Mouse (Mus musculus) intestine, postnatal 0 days (tissue): ENCODE measurements around the gene Ptpn3. TPM values are rescaled to one million over a fixed set of nuclear protein-coding genes. Genes with fewer than 3 reads are reported as not detected.

ENCODE experiments used
- ATAC-seq: fragments of 200-750 bp; cut with Nextera tagmentation; 2 replicates; pipeline ENCODE4 v1.8.0; 2017; ENCODE audit warnings: mild to moderate bottlenecking, moderate TSS enrichment, moderate library complexity
- H3K27ac ChIP-seq: fragments of 300-500 bp; sonication (generic); 2 replicates; pipeline ENCODE4 v1.5.1; 2014; ENCODE audit warnings: mild to moderate bottlenecking, low read depth, low read length, moderate library complexity
- H3K27me3 ChIP-seq: fragments of 300-500 bp; sonication (generic); replicated peaks from 2 replicates; pipeline ENCODE4 v1.6.1; 2014; ENCODE audit warnings: low read length, mixed read lengths; ENCODE audit not compliant: control insufficient read depth, insufficient read depth
- H3K36me3 ChIP-seq: fragments of 300-500 bp; sonication (generic); 2 replicates; pipeline ENCODE4 v1.6.1; 2014; ENCODE audit warnings: mild to moderate bottlenecking, moderate library complexity; ENCODE audit not compliant: control insufficient read depth, insufficient read depth
- H3K4me1 ChIP-seq: fragments of 300-500 bp; sonication (generic); replicated peaks from 2 replicates; pipeline ENCODE4 v1.6.1; 2014; ENCODE audit warnings: antibody characterized with exemption, low read length, mixed read lengths; ENCODE audit not compliant: control insufficient read depth, insufficient read depth
- H3K4me2 ChIP-seq: fragments of 300-500 bp; sonication (generic); replicated peaks from 2 replicates; pipeline ENCODE4 v1.6.1; 2014; ENCODE audit warnings: low read depth, mild to moderate bottlenecking, moderate library complexity
- H3K4me3 ChIP-seq: fragments of 300-500 bp; sonication (generic); 2 replicates; pipeline ENCODE4 v1.5.1; 2014; ENCODE audit warnings: low read depth, low read length
- H3K9ac ChIP-seq: fragments of 300-500 bp; sonication (generic); 2 replicates; pipeline ENCODE4 v1.6.1; 2014; ENCODE audit warnings: mild to moderate bottlenecking, low read depth, low read length
- H3K9me3 ChIP-seq: fragments of 300-500 bp; sonication (generic); 2 replicates; pipeline ENCODE4 v1.6.1; 2016; ENCODE audit warnings: mixed run types; ENCODE audit not compliant: control insufficient read depth
- CTCF ChIP-seq: sonication (generic); IDR thresholded peaks from 2 replicates; pipeline ENCODE4 v1.5.1; 2016; ENCODE audit warnings: low read depth, mild to moderate bottlenecking, control low read depth, antibody characterized with exemption, moderate library complexity
- WGBS: fragments of 180-500 bp; shearing (Covaris S2); extraction: QIAGEN DNeasy Blood & Tissue Kit; methylation state at CpG from one replicate; pipeline ENCODE4 v1.1.7; 2014; 5-methylcytosine and 5-hydroxymethylcytosine counted together
- polyA plus RNA-seq: library from polyadenylated mRNA; unstranded; fragments of >200 nt; fragmentation: Nextera tagmentation; extraction: Ambion mirVana; gene quantifications from 2 replicates; pipeline ENCODE4 v1.2.1, GENCODE M21; 2015

Gene Ptpn3
- polyA plus RNA-seq, 1 experiment from 2014 or later: 8.6 TPM

DNA sequence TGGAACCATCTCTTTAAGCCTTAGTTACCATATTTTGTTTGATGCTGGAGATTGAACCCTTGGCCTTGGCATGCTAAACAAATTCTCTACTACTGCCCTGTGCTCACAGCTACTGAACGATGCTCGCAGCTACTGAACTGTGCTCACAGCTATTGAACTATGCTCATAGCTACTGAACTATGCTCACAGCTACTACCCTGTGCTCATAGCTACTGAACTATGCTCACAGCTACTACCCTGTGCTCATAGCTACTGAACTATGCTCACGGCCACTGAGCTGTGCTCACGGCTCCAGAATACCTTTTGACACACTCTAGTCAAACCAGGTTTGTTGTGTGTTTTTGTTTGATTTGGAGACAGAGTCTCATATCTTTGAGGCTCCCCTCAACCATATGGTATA lies 10.1 kb upstream of the Ptpn3 start:
- H3K4me2 ChIP-seq: no peak overlapping the region

DNA sequence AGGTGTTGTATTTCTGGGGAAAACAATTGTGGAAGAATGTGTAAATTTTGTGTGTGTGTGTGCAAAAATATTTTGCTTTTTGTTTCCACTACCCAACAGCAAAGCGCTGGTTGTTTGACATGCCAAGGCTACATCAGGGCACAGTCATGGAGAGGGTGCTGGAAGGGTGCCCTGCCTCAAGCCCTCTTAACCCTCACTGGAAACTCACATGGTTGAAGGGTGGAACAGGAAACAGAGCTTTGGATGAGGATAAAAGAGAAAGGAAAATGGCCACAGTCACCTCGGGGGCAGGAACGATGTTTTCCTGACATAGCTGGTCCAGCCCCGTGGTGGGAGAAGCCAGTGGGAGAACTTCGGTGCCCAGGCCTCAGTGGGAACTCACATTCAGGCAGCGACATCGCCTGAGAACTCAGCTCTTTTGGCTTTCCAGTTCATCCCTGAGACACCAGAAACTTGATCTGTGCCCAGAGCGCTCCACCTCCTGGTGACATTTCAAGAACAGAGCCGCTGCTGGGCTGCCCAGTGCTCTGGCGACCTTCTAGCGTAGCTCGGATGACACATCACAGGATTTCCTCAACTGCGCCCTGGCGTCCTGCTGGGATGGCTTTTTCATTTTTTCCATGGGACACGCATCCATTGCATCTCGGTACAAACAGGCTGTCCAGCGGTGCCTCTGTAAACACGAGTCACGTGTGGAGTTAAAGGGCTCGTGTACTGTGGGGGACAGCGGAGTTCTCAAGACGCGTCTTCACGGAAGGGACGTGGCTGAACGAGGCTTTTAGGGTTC lies 6.8 kb upstream of the Ptpn3 start:
- no peaks in the 10 kb centered on the region for H3K9me3 ChIP-seq
- ATAC-seq: no peak
- peak; percentile 48 for TF ChIP-seq CTCF
- peak overlapping the region; percentile 37 for H3K4me2 ChIP-seq
- H3K4me1 ChIP-seq: no peaks in the 10 kb centered on the region; the same call in 1 of the 2 replicates
- 41% methylated on average over 26 of the region's 26 CpGs for WGBS
- peak overlapping the region; percentile 6; the same call in 1 of the 2 replicates for H3K4me3 ChIP-seq
- no peaks in the 10 kb centered on the region for H3K27me3 ChIP-seq
- no peak overlapping the region for H3K27ac ChIP-seq
- H3K36me3 ChIP-seq: no peaks in the 10 kb centered on the region
- no peak overlapping the region for H3K9ac ChIP-seq

More for the DNA sequence above, 10.1 kb upstream of the Ptpn3 start:
- Histone ChIP-seq H3K27me3 (no peaks in the 10 kb centered on the region), H3K36me3 (no peaks in the 10 kb centered on the region), H3K9ac (no peak overlapping the region), H3K27ac (no peak overlapping the region), H3K9me3 (no peaks in the 10 kb centered on the region), H3K4me3 (no peak overlapping the region), H3K4me1 (no peaks in the 10 kb centered on the region; the same call in 1 of the 2 replicates)
- no peak for TF ChIP-seq CTCF
- ATAC-seq: no peak
- WGBS: 74% methylated on average over 4 of the region's 4 CpGs

DNA sequence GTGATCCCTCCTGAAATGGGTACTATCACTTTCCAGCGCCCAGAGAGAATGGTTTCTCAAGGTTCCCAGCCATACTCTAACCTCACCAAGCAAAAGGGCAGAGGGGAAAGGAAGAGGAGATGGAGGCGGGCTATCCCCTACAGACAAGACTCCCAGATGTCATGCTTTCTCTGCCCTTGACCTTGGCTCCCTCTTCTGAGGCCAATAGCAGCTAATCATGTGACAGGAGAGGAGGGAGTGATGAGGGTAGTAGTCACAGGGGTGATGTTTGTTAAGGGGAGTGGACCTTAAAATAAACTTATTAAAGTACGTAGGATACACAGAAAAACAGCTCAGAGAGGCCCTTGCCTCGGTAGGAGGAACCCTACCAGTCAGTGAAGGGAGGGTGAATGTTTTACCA lies 6.1 kb upstream of the Ptpn3 start:
- ATAC-seq: no peak
- no peak overlapping the region for H3K27ac ChIP-seq
- H3K4me1 ChIP-seq: no peaks in the 10 kb centered on the region; the same call in 1 of the 2 replicates
- no peak overlapping the region for H3K4me2 ChIP-seq
- no peaks in the 10 kb centered on the region for H3K9me3 ChIP-seq
- no peaks in the 10 kb centered on the region for H3K36me3 ChIP-seq
- H3K9ac ChIP-seq: no peak overlapping the region; the same call in 1 of the 2 replicates
- H3K4me3 ChIP-seq: no peak overlapping the region
- no peaks in the 10 kb centered on the region for H3K27me3 ChIP-seq
- TF ChIP-seq CTCF: no peak
- 63% methylated on average over 4 of the region's 4 CpGs for WGBS

- Histone ChIP-seq H3K9me3 (no peaks in the 10 kb centered on the region), H3K4me1 (no peaks in the 10 kb centered on the region; the same call in 1 of the 2 replicates), H3K27me3 (no peaks in the 10 kb centered on the region), H3K27ac (no peak overlapping the region), H3K36me3 (no peaks in the 10 kb centered on the region), H3K4me3 (no peak overlapping the region), H3K4me2 (no peak overlapping the region), H3K9ac (no peak overlapping the region)
- ATAC-seq: no peak
- no peak for TF ChIP-seq CTCF
- 87% methylated on average over 4 of the region's 4 CpGs for WGBS
Observed at GRCm38 (mm10) chr4:57306260-57306659, 4.6 kb upstream of the Ptpn3 start.

DNA sequence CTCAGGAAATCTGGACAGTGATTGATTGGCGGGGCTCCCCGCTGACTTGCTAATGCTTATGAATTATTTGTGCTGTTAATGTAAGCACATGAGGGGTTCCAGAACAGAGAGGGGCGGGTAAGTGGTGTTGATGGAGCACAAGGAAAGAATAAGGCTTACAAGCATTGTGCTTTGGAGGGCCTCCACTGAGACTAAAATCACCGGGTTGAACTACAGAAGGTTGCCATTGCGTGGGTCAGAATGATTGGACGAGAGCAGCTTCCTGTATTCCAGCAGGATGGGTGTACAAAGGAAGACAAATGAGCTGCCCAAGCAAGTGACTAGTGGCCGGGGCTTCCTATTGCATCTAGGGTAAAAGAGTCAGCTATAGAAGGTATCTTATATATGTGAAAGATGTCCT lies 4.0 kb upstream of the Ptpn3 start:
- 59% methylated on average over 7 of the region's 7 CpGs for WGBS
- no peaks in the 10 kb centered on the region for H3K27me3 ChIP-seq
- H3K4me2 ChIP-seq: no peak overlapping the region
- no peaks in the 10 kb centered on the region for H3K36me3 ChIP-seq
- H3K4me1 ChIP-seq: no peaks in the 10 kb centered on the region; the same call in 1 of the 2 replicates
- H3K9ac ChIP-seq: no peak overlapping the region
- H3K27ac ChIP-seq: no peak overlapping the region
- no peak for TF ChIP-seq CTCF
- no peaks in the 10 kb centered on the region for H3K9me3 ChIP-seq
- H3K4me3 ChIP-seq: no peak overlapping the region
- no peak for ATAC-seq

DNA sequence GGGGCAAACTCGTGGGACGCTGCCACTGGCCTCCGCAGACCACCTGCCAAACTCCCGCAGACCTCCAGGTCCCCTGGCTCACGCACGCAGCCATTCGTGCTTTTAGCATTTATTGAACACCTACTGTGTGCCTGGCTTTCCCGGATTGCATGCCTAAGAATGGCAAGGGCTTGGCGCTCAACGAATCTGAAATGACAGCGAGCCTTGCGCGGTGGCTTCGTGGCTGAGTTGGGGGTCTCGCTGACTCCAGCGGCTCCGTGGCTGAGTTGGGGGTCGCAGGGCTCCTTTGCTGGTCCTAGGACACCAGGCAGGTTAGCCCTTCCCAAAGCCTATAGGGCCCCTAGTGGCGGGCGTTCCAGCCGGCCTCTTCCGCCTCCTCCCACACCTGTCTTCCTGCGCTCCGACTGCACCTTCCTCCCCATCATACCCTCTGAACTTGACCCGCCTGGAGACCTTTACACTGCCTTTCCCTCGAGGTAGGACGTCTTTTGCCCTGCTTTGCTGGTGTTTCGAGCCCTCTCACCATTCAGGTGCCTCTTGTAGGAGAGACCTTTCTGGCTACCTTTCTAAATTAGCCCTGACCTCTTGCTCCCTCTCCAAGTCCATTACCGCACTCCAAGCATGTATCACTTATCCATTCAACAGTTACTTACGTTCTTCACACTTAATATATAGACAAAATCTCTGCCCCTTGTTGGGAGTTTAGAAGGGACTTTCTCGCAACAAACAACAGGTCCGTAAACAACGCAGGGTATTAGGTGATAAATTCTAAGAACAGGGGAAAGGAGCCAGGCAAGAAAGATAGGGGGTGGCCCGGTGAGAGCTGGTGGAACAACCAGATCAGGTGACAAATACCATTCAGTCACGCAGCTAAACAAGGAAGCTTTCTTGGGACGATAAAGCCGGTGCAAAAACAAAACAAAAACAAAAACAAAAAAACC lies 898 bp downstream of the Ptpn3 start:
- Histone ChIP-seq H3K4me2 (peak overlapping the region; percentile 97), H3K27ac (peak overlapping the region; percentile 84), H3K36me3 (no peaks in the 10 kb centered on the region), H3K4me1 (peaks cover 7% of the 10 kb centered on the region), H3K4me3 (peak overlapping the region; percentile 83), H3K9ac (peak overlapping the region; percentile 75), H3K27me3 (no peaks in the 10 kb centered on the region), H3K9me3 (no peaks in the 10 kb centered on the region)
- ATAC-seq: peak; percentile 67
- WGBS: under 1% methylated on average over 36 of the region's 37 CpGs
- TF ChIP-seq CTCF: peak; percentile 68
